ENCODE assay signal across 8 mouse cellular contexts in genomic region chr6:22356086-22356507, GRCm38 (mm10). TPM values are rescaled to one million over a fixed set of nuclear protein-coding genes. Genes with fewer than 3 reads are reported as not detected.
DNase-seq lines count a peak whose midpoint lies in the region; ATAC-seq and TF ChIP-seq lines count a peak whose summit lies in the region.

TSS of gene Fam3c (minus strand) at chr6:22356243.

- peak within 1 kb of the TSS; percentile 92 for H3K4me3 ChIP-seq in E14TG2a.4 (replicated peaks; ENCODE audit: low read length)
- H3K4me3 ChIP-seq in forebrain, embryonic 14.5 days (ENCODE audit: low read depth, low read length): peak within 1 kb of the TSS; percentile 76
- H3K4me3 ChIP-seq in neural tube, embryonic 15.5 days (replicated peaks): peak within 1 kb of the TSS; percentile 90

- peaks cover 4% of the 10 kb centered on the region for H3K9me3 ChIP-seq in E14TG2a.4 (ENCODE audit: low read length)
- no peaks in the 10 kb centered on the region for H3K9me3 ChIP-seq in forebrain, embryonic 14.5 days (replicated peaks; ENCODE audit: control insufficient read depth, low read length)
- H3K9me3 ChIP-seq in neural tube, embryonic 15.5 days (replicated peaks): no peaks in the 10 kb centered on the region

- peak within 1 kb of the TSS; percentile 83 for H3K27ac ChIP-seq in forebrain, embryonic 14.5 days (ENCODE audit: low read depth, low read length)
- peak within 1 kb of the TSS; percentile 86 for H3K27ac ChIP-seq in neural tube, embryonic 15.5 days (replicated peaks)

- intact Hi-C loops in heart, postnatal 14 days (cut with DNase I): loop anchor here (10.0 kb wide), 1 partner anchor 501 kb away; the partner anchor contains the start of gene Tspan12

- under 1% methylated on average over 35 of the region's 38 CpGs for WGBS in forebrain, embryonic 14.5 days
- WGBS in neural tube, embryonic 15.5 days: 0% methylated on average over 29 of the region's 38 CpGs

- peak within 1 kb of the TSS; percentile 84 for H3K9ac ChIP-seq in forebrain, embryonic 14.5 days (ENCODE audit: low read length)
- H3K9ac ChIP-seq in neural tube, embryonic 15.5 days (replicated peaks): peak within 1 kb of the TSS; percentile 91

- H3K4me1 ChIP-seq in E14TG2a.4 (replicated peaks; ENCODE audit: low read depth, low read length): peaks cover 46% of the 10 kb centered on the region
- H3K4me1 ChIP-seq in forebrain, embryonic 14.5 days (ENCODE audit: control insufficient read depth, insufficient read depth, low read length): no peaks in the 10 kb centered on the region
- H3K4me1 ChIP-seq in neural tube, embryonic 15.5 days: peaks cover 16% of the 10 kb centered on the region

- no peak for TF ChIP-seq CTCF in E14TG2a.4 (conservative IDR thresholded peaks at IDR 0.05; ENCODE audit: low read length)

- H3K27me3 ChIP-seq in E14TG2a.4 (ENCODE audit: insufficient read depth, low read length): no peaks in the 10 kb centered on the region
- H3K27me3 ChIP-seq in forebrain, embryonic 14.5 days (replicated peaks; ENCODE audit: control insufficient read depth, insufficient read depth, low read length): no peaks in the 10 kb centered on the region
- no peaks in the 10 kb centered on the region for H3K27me3 ChIP-seq in neural tube, embryonic 15.5 days (replicated peaks)

- peak; percentile 94 for DNase-seq in forebrain, embryonic 14.5 days (ENCODE audit: low spot score)
- peak; percentile 99 for DNase-seq in heart, postnatal 14 days
- peak; percentile 95 for DNase-seq in layer of hippocampus, adult 11-12 months (ENCODE audit: low spot score)
- DNase-seq in lung, adult 18-20 months: peak; percentile 94 to 95
- DNase-seq in testis, postnatal 14 days (ENCODE audit: low spot score): peak; percentile 91

- peaks cover 5% of the 10 kb centered on the region; the same call in 1 of the 2 replicates for H3K36me3 ChIP-seq in E14TG2a.4 (ENCODE audit: insufficient read depth, low read length)
- H3K36me3 ChIP-seq in forebrain, embryonic 14.5 days (ENCODE audit: control insufficient read depth, insufficient read depth, low read length): no peaks in the 10 kb centered on the region
- H3K36me3 ChIP-seq in neural tube, embryonic 15.5 days: no peaks in the 10 kb centered on the region

- peak; percentile 97 for ATAC-seq in cerebellum, adult (ENCODE audit: insufficient number of reproducible peaks, low FRiP score, low TSS enrichment)
- peak; percentile 99 for ATAC-seq in forebrain, embryonic 14.5 days
- peak; percentile 97 for ATAC-seq in neural tube, embryonic 15.5 days (ENCODE audit: low FRiP score)

- peak within 1 kb of the TSS; percentile 61 for H3K4me2 ChIP-seq in forebrain, embryonic 14.5 days (ENCODE audit: low read length)
- peak within 1 kb of the TSS; percentile 58 for H3K4me2 ChIP-seq in neural tube, embryonic 15.5 days

RNA-seq across cellular contexts. Expression of gene Fam3c, which starts in this region (rescaled TPM):
- polyA plus RNA-seq in forebrain, embryonic 14.5 days (2014; fragmentation: Nextera tagmentation; extraction: Ambion mirVana): 43.8 and 54.4 TPM in 2 replicates
- 10 to 100 TPM; 28.9 to 29.0 TPM for total RNA-seq in heart, postnatal 14 days (2021)
- polyA plus RNA-seq in neural tube, embryonic 15.5 days (2015; fragmentation: Nextera tagmentation; extraction: Ambion mirVana): 78.7 and 86.8 TPM in 2 replicates

Comparison
In these comparisons a context has a peak if more than half of its experiments do, and no peak if none do; other contexts are left out.
1. Peak in every context shown above with its lines: DNase-seq, ATAC-seq, H3K4me3 ChIP-seq and H3K27ac ChIP-seq.